Mouse (Mus musculus) adrenal gland, postnatal 14 days (tissue): Measurements from ENCODE around the gene Zfp593. TPM values are rescaled to one million over a fixed set of nuclear protein-coding genes. Genes with fewer than 3 reads are reported as not detected.
"Not testable (repeated sequence)": the region's sequence is repeated elsewhere in the genome, so short reads cannot be mapped to it uniquely, and the experiment has no call there.

Experiments used
- DNase-seq: peaks from one replicate; pipeline ENCODE4 v3.0.0; 2021; ENCODE audit warnings: mixed read lengths
- long read RNA-seq, 2 experiments: library from polyadenylated mRNA; stranded (forward); transcript quantifications; one replicate each; pipeline ENCODE4 v2.0.0; 2021
- total RNA-seq: library from RNA; stranded (reverse); gene quantifications from 2 replicates; pipeline ENCODE4 v1.2.3, GENCODE M21; 2021

The Zfp593 gene
- total RNA-seq, result 8.4 and 9.7 TPM in 2 replicates
- long read RNA-seq, experiment 1, transcript Zfp593-201 (3 exons, 1,994 nt), result major isoform, 26 of 28 reads
- long read RNA-seq, experiment 1, partial matches to known transcripts, result 0 of 28 reads
- long read RNA-seq, experiment 1, other reads (novel, unspliced or antisense), result 2 of 28 reads
- long read RNA-seq, experiment 2, transcript Zfp593-201 (3 exons, 1,994 nt), result major isoform, 14 of 16 reads
- long read RNA-seq, experiment 2, partial matches to known transcripts, result 0 of 16 reads
- long read RNA-seq, experiment 2, other reads (novel, unspliced or antisense), result 2 of 16 reads

- DNase-seq, result peak; percentile 98
Observed at GRCm38 (mm10) chr4:134245148-134245843, at the start of gene Zfp593. TSS of gene Zfp593 (minus strand) at chr4:134245592.

GRCm38 (mm10) chr4:134293692-134294163 is 48.3 kb upstream of the Zfp593 start:
- no peak for DNase-seq

- no peak for DNase-seq
Observed at GRCm38 (mm10) chr4:134293061-134293691, 47.8 kb upstream of the Zfp593 start.

- peak; percentile 85 for DNase-seq
Observed at GRCm38 (mm10) chr4:134292067-134292466, 46.7 kb upstream of the Zfp593 start.

- no peak for DNase-seq
Observed at GRCm38 (mm10) chr4:134288397-134289256, 43.2 kb upstream of the Zfp593 start.

GRCm38 (mm10) chr4:134287575-134288025 is 42.2 kb upstream of the Zfp593 start, which contains the start of gene Pdik1l:
TSS of gene Pdik1l (minus strand) at chr4:134287895.
- peak; percentile 90 for DNase-seq

GRCm38 (mm10) chr4:134287168-134287564 is 41.8 kb upstream of the Zfp593 start:
- DNase-seq, result peak; percentile 99

GRCm38 (mm10) chr4:134286226-134287167 is 41.1 kb upstream of the Zfp593 start:
- DNase-seq, result peak; percentile 61

- DNase-seq, result no peak
Observed at GRCm38 (mm10) chr4:134284942-134285341, 39.5 kb upstream of the Zfp593 start.

GRCm38 (mm10) chr4:134273417-134274345 is 28.3 kb upstream of the Zfp593 start:
- DNase-seq, result peak; percentile 42

- DNase-seq, result no peak
Observed at GRCm38 (mm10) chr4:134272731-134273416, 27.5 kb upstream of the Zfp593 start.

- no peak for DNase-seq
Observed at GRCm38 (mm10) chr4:134271979-134272378, 26.6 kb upstream of the Zfp593 start.

- DNase-seq, result not testable (repeated sequence)
Observed at GRCm38 (mm10) chr4:134269622-134270021, 24.2 kb upstream of the Zfp593 start.

- no peak for DNase-seq
Observed at GRCm38 (mm10) chr4:134268102-134268655, 22.8 kb upstream of the Zfp593 start.

- DNase-seq, result no peak
Observed at GRCm38 (mm10) chr4:134265860-134266585, 20.6 kb upstream of the Zfp593 start.

- DNase-seq, result peak; percentile 86
Observed at GRCm38 (mm10) chr4:134263191-134263590, 17.8 kb upstream of the Zfp593 start.

- DNase-seq, result no peak
Observed at GRCm38 (mm10) chr4:134258354-134258753, 13.0 kb upstream of the Zfp593 start.
